Mouse (Mus musculus) megakaryocyte progenitor cell, adult 5-6 weeks (primary cell): Measurements from ENCODE around the gene Qpct. TPM values are rescaled to one million over a fixed set of nuclear protein-coding genes. Genes with fewer than 3 reads are reported as not detected.

Experiments
- ATAC-seq: replicated peaks from 2 replicates; pipeline ENCODE4 v1.8.0; 2016; ENCODE audit warnings: mild to moderate bottlenecking, moderate TSS enrichment, inconsistent platforms; ENCODE audit not compliant: poor library complexity
- total RNA-seq, 2 experiments: library from RNA; stranded (forward) in 1 of 2; stranded (reverse) in 1 of 2; fragments of 157-497, 149-512 nt in 1 of 2; fragments of 200-1000 nt in 1 of 2; gene quantifications; 2 replicates each; pipeline versions ENCODE4 v1.2.3 to v1.2.4; 2015 to 2017

Qpct gene
- total RNA-seq (2015) (0.47 and 4.9 TPM in 2 replicates), total RNA-seq (2017) (1.2 and 1.6 TPM in 2 replicates)

DNA sequence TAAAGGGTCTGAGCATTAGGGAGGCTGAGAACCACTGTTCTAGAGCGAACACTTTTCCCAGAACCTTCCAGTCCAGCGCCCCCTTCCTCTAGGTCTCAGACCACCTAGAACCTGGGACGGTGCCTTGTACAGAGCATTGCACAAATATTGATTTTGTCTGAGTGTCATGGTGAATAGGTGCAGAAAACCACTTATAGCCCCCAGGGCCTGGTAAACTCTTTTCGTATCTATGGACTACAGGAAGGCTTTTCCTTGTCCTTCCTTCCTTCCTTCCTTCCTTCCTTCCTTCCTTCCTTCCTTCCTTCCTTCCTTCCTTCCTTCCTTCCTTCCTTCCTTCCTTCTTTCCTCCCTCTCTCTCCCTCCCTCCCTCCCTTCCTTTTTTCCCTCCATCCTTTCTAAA is at the start of gene Qpct:
Qpct (plus strand) TSS at position 301 of the 400 bp plus-strand sequence.
- no peak for ATAC-seq

DNA sequence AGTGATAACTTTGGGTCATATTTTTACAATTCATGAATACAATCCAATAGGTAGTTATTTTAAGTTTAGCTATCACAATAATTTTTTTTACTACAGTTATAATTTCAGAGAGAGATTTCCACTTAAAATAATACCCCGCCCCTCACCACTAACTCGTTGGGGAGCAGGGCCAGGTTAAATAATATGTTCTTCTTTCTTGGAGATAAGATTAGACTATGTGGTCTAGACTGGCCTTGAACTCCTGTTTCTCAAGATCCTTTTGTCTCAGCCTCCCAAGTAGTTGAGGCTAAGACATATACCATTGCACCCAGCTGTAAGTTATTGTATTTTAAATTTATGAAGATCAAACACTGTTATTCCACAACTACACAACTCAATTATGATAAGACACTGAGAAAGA is 38.1 kb upstream of the Qpct start:
- ATAC-seq: no peak

DNA sequence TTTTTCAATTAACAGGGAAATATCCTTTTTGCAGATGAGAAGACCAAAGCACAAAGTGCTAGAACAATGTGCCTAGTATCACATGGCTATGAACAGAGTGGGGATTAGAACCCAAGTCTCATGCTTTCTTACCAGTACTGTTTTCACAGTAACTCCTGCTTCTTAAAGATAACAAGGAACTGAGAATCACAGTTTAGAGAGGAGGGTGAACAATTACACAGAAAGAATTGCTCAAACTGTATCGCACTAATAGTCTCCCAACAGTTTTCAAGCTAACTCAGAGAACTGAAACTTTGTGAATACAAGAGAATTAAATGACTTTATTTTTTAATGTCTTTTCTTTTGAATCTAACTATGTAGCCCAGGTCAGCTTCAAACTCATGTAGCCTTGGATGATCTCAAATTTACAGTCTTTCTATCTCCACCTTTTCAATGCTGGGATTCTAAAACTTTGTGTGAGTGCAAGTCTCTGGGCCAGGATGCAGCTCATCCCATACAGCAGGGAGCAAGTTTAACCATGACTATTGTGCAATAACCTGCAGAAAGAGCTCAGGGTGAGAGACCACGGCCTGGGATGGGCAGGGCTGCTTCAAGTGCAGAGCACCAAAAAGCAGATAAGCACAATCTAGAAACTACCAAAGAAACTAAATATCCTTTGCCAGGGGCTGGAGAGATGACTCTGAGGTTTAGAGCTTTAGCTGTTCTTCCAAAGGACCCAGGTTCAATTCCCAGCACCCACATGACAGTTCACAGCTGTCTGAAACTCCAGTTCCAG is 36.6 kb upstream of the Qpct start:
- peak; percentile 84 for ATAC-seq

DNA sequence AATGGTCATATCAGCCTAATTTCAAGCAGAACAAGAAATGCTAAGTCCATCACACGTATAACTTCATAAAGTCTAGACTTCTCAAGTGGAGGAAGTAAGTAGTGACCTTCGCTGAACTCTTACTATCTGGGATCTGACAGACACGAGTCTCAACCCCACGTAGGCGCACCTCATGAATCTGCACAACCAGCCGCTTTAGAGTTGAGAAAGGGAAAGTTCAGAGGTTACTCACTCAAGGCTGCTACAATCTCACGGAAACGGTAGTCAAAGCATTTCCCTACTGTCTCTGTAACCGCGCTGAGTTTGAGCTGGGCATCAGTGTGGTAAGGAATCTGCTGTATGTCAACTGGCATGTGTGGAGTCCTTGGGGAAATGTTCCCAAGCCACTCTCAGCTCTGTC is 35.9 kb upstream of the Qpct start:
- ATAC-seq: peak; percentile 18

DNA sequence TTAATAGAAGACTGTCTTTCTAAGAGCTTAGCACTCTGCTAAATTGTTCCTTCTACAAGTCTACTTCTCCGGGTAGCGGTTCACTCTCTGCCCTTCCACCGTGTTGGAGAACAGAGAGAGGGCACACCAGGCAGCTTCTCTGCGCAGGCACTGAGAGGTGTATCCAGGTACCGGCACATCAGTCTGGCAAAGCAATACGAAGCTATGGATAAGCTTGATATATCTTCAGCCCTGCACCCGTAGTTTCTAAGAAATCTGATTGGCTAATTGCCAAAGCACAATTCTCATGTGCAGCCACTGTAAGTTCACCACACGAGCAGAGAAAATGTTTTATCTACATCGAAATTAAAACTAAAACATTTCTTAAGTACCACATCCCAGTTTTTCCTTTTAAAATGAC is 33.3 kb upstream of the Qpct start:
- peak; percentile 18 for ATAC-seq

DNA sequence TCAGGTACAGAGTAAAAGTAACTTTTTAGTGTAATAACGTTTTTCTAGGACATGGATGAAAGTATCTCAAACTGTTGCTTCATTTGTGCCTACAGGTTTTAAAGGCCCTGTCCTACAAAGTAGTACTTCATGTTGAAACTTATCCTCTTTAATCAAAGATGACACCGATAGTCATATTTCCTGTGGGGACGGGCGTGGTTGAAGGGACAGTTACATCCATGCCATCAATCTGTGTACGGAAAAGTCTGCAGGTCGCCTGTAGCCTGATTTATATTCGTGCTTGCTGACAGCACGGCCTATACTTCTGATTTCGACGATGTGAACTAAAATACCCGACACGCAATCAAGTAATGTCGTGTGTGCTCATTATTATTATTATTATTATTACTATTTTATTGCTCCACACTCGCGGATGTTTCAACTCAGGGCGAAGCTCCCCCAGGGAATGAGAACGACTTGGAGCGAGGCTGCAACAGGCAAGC is 31.9 kb upstream of the Qpct start:
- no peak for ATAC-seq

DNA sequence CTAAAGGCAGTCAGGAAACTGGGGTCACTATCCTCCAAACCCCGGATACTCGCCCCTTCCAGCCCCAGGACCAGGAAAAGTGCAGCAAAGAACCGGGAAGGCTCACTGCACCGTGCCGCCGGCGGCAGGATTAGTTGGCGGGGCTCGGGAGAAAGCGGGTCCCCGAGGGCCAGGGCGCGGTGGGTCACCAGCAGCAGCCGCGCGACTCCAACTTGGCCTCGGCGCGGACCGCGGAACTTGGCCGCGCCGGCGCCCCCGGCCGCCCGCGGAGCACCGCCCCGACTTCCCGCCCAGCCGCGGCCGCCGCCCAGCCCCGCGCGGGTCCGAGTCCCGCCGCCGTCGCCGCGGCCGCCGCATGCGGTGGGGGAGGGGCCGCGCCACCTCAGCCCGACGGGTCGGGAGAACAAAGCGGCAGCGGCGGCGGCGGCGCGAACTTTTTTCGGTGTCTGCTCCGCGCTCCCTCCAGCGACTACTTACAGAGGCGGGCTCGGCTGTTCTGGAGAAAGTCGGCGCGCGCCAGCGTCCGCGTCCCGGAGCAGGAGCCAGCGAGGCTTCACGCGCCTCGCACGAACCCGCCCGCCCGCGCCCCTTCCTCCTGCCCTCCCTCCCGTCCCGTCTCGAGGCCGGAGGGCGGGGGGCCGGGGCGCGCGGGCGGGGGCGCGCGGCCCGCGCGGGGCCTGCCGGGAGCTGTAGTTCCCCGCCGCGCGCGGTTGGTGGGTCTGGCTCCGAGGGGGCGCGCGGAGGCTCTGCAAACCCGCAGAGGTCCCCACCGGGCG is 31.3 kb upstream of the Qpct start, which contains the start of gene Prkd3:
Prkd3 (minus strand) TSS at position 609 of the 776 bp plus-strand sequence.
- peak; percentile 53 for ATAC-seq

DNA sequence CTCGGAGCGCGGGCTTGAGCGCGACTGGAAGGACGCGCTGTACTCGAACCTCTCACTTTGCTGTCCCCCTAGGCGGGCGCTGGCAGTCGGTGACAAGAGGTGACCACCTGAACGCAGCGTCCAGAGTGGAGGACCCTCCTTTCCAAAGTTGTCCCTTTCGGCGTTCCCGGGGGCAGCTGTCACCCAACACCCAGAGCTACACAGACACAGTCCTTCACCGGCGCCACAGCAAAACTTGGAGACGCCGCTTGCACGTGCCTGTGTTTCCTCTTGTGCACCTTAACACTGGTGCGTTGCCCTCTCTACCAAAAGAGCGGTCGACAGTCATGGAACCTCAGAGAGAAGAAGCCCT is 30.7 kb upstream of the Qpct start:
- peak; percentile 23 for ATAC-seq

DNA sequence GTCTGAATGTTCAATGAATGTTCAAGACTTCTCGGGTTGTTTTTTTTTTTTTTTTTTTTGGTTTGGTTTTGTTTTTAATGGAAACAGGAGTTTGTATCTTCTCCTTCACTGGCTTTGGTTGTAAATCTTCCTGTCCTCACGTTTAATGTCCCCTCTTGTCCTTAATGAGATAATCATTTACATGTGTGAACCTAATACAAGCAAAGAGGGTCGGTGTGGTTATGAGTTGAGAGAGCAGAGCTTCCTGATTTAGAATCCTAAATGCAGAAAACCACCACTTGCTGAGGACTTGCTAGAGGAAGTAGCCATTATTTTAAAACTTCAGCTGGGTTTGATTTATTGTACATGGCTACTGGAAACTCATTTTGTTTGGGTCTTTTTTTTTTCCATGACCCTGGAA is 29.0 kb upstream of the Qpct start:
- no peak for ATAC-seq

DNA sequence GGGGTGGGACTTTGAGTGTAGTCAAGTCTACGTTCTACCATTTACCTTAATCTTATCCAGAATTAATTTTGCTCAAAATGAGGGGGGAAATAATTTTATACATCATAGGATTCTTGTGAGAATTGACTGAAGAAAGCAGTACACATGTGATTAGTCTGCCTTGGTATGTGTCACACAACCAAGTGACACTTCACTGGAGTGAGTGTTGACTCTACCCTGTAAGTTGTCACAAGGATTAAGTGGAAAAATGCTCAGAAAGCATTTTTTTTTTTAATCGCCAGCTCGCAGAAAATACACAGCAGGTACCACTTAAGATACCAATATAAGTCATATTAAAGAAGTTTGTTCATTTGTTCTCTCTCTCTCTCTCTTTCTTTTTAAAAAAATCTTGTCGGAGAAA is 27.2 kb upstream of the Qpct start:
- ATAC-seq: no peak

DNA sequence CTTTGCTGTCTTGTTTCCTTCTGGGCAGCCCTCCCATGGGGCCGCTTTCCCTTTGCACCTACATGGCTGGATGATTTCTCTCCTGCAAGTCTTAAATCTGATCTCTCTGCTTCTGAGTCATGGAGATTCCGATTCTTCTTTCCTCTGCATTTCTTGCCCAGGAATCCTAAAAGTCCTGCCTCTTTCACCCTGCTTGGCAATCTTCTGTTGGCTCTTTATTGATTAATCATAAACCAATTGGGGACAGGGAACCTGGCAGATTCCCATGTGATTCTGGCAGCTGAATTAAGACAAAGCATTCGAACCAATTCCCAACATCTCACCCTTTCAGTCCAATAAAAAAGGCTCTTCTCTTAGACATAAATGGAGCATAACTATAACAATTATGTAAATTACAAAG is 22.5 kb upstream of the Qpct start:
- ATAC-seq: no peak

DNA sequence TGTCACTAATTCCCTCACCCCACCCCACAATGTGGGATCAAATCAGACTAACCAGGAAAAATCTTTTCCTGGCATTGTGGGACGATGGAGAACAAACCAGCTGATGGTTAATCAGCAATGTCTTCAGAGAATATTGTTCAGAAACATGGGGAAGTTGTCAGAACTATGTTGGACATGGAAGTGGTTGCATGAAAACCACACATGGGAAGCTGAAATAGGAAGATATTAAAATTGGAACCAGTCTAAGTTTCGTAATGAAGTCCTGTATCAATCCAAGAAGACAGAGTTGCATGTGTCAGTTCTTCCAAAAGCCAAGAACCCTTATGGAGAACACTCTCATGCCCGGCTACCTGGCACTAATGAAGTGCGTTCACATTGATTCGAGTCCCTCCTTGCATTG is 20.1 kb upstream of the Qpct start:
- ATAC-seq: peak; percentile 64

DNA sequence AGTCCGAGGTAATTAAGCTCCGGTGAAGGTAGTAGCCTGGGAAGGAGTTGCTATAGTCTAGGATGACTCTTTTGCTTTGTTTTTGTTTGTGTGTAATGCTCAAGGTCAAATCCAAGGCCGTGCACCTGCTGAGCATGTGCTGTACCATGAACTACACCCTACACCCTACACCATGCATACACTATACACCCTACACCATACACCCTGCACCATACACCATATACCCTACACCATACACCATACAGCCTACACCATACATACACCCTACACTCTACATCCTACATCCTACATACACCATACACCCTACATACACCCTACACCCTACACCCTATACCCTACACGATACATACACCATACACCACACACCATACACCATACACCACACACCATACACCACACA is 18.9 kb upstream of the Qpct start:
- no peak for ATAC-seq

DNA sequence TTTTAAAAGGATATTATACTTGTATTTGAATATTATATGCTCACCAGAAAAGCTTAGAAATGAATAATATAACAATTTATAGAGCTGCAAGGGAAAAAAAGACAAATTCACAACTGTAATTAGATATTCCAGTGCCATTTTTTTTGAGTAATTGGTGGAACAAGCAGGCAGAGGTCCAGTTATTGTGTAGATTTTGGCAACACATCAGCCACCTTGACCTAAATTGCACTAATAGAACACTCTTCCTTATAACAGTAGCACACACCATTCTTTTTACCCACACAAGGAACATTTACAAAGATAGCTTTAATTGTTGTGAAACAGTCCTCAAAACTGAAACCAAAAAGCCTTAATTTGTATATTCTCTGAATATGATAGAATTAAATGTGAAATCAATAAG is 12.0 kb upstream of the Qpct start:
- no peak for ATAC-seq

DNA sequence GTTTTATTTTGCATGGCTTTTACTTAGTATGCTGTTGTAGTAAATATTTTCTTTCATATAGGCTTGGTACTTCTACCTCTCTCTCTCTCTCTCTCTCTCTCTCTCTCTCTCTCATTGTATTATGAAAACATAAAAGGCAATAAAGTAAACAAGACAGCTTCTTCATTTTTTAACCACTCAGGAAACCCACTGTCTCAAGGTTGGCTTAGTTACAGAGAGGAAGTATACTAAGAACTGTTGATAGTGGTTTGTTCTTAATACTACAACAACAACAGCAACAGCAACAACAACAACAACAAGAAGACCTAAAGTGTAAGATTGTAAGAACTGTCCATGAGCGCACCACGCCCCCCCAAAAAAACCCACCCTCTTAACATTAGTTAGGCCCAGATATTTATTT is 8.0 kb upstream of the Qpct start:
- ATAC-seq: peak; percentile 64

DNA sequence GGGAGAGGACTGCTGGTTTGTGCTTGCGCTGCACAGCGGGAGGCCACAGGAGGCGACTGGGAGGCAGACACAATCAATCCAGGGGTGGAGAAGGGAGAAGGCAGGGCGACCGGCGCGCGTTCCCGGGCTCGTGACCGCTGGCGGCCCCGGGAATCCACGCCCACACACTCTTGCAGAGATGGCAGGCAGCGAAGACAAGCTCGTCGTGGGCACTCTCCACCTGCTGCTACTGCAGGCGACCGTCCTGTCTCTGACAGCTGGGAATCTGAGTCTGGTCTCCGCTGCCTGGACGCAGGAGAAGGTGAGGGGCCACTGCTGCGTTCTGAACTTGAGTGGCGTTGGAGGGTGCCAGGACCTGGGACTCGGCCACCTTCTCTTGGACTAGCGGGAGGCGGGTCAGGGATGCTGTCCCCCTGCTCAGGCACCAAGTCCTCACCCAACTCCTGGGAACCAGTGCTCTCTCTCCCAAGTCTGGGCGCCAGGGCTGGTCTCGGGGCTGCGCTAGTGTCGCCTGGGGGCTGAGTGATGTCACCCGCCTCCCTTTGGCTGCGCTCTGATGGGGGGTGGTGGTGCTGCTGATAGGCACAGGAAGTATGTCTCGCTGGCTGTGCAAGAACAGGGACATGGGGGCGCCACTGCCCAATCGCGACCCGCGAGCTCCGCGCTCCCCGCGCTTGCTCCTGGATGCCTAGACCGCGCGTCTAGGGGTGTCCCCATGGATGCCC is 544 bp downstream of the Qpct start:
- peak; percentile 93 for ATAC-seq

DNA sequence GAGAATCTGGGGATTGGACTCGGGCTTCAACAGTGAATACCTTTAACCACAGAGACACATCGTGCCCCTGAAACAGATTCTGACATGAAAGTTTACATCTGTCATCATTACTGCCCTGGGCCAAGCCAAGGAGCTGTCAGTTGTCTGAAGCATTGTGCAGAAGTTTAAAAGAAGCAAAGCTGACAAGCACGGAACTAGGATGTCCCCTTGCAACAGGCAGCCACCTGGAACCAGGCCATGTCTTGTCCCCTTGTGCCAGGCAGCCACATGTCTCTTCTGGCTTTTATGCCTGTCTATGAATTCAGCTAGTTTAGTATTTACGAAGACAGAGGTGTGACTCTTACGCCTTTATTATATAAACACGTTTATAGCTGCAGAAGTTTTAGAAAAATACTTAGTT is 6.6 kb downstream of the Qpct start:
- ATAC-seq: no peak

DNA sequence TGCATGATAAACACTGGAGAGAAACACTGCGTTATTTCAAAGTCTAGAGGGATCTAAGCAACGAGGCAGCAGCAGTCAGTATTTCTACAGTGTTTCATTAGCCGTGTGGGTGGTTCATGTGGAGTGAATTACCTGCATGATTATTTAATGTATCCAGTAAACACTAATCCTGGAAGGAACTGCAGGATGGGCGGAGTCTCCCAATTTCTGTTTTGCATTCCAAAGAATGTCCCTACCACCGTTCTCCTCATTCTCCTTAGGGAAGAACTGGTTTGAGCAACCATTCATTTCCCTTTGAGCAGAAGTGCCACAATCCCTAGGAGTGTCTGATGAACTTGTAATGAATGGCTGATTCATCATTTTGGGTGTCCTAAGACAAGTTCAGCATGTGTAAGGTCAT is 8.5 kb downstream of the Qpct start:
- ATAC-seq: no peak

DNA sequence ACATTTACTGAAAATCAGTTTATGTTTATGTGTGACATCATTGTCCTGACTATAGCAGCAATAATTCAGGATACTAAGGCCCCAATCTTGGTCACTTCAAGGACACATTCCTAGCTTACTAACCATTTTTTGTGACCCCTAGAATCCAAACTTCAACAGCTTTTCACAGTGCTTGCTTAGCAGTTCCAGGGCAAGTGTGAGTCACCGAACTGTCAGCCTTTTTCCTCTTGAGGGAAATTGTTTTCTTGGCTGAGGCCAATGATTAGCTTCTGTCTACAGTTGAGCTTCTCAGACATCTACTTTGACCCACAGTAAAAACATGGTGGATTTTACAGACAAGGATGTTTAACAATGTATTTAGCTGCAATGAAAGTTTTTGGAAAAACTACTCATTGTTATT is 12.5 kb downstream of the Qpct start:
- ATAC-seq: no peak

DNA sequence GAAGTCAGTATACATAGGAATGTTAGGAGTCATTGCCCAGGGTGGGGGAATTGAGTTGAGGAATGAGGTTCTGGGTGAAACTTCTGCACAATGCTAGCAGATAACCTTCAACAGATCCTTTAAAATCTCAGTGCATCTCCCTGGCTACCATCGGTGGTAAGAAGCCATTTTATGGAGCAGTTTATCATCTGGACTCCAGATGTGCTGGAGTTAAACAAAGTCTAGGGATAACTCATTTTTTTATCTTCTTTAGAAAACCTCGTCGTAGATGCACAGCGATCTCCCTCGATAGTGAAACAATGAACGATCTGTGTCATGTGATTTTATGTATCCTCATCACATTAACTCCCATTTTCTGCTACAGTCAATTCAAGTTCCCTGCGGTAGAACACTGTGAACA is 16.9 kb downstream of the Qpct start:
- ATAC-seq: no peak

DNA sequence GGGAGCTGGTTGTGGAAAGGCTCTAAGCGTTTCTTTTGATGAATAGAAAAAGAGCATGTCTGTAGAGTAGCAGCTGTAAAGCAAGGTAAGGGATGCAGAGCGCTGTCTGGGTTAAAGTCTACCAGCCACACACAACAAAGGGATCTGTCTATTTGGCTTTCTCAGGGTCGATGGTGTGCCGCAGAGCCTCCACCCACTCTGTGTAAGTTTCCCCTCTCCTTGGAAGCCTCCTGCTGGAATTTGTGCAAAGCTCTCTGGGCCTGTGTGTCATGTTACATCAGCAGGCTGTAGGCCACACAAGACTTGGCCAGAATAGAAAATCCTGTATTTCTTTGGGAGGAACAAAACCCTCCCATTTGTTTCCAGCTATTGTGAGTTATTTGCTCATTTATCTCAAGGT is 17.3 kb downstream of the Qpct start:
- no peak for ATAC-seq
